Mouse (Mus musculus) CH12.LX (cell line): ENCODE data around the gene Sipa1l2. TPM values are rescaled to one million over a fixed set of nuclear protein-coding genes. Genes with fewer than 3 reads are reported as not detected.

ENCODE experiments used
- DNase-seq: peaks from one replicate; pipeline ENCODE4 v3.0.0-alpha.2; 2013; ENCODE audit errors: extremely low read depth
- H3K27ac ChIP-seq: 2 replicates; pipeline ENCODE4 v1.5.1; 2012; ENCODE audit warnings: low read depth, mild to moderate bottlenecking, control low read depth, moderate library complexity; ENCODE audit not compliant: insufficient read depth
- H3K27me3 ChIP-seq: replicated peaks from 2 replicates; pipeline ENCODE3; 2012; ENCODE audit warnings: inconsistent platforms
- H3K36me3 ChIP-seq, 2 experiments: replicated peaks in 1 of 2; 2 replicates each; pipeline versions ENCODE3 to v1.6.1; 2012; ENCODE audit warnings: inconsistent platforms in 1 of 2, low read length in 1 of 2, mild to moderate bottlenecking in 1 of 2, mixed read lengths in 1 of 2, moderate library complexity in 1 of 2; ENCODE audit not compliant: control insufficient read depth in 1 of 2, insufficient read depth in 1 of 2
- H3K4me1 ChIP-seq, 2 experiments: 2 replicates each; pipeline ENCODE4 v1.6.1; 2012; ENCODE audit warnings: inconsistent platforms in 1 of 2, moderate library complexity in 1 of 2; ENCODE audit not compliant: insufficient read depth in 2 of 2, control insufficient read depth in 1 of 2
- H3K4me2 ChIP-seq: 2 replicates; pipeline ENCODE4 v1.6.1; 2012; ENCODE audit warnings: low read depth, mild to moderate bottlenecking, control low read depth; ENCODE audit not compliant: poor library complexity, insufficient read depth, severe bottlenecking
- H3K4me3 ChIP-seq, 3 experiments: fragments of 150-350 bp in 1 of 3; sonication (generic) in 1 of 3; replicated peaks in 1 of 3; 2 replicates each; pipeline versions ENCODE3 to v1.5.1; 2011 to 2012; ENCODE audit warnings: low read depth in 2 of 3, low read length in 2 of 3, mild to moderate bottlenecking in 2 of 3, moderate library complexity in 2 of 3, control low read depth in 1 of 3, improper control_type of control experiment in 1 of 3, inconsistent platforms in 1 of 3, mixed read lengths in 1 of 3; ENCODE audit not compliant: poor library complexity in 1 of 3
- H3K79me2 ChIP-seq: replicated peaks from 2 replicates; pipeline ENCODE4 v1.6.1; 2012; ENCODE audit warnings: mild to moderate bottlenecking, moderate library complexity; ENCODE audit not compliant: control insufficient read depth, poor library complexity, insufficient read depth, severe bottlenecking; ENCODE audit errors: extremely low read depth
- H3K9ac ChIP-seq: 2 replicates; pipeline ENCODE4 v1.6.1; 2012; ENCODE audit warnings: low read depth, mild to moderate bottlenecking, control low read depth, moderate library complexity; ENCODE audit not compliant: insufficient read depth
- H3K9me3 ChIP-seq: replicated peaks from 2 replicates; pipeline ENCODE3; 2012; ENCODE audit warnings: low read length, inconsistent platforms, mixed read lengths
- BHLHE40 ChIP-seq: IDR thresholded peaks from 2 replicates; pipeline ENCODE4 v1.6.1; 2011; ENCODE audit warnings: mild to moderate bottlenecking, low read depth, low read length, improper control_type of control experiment
- CHD1 ChIP-seq: IDR thresholded peaks from 2 replicates; pipeline ENCODE4 v1.6.1; 2012; ENCODE audit warnings: low read depth, low read length, improper control_type of control experiment, inconsistent platforms
- CHD2 ChIP-seq: IDR thresholded peaks from 2 replicates; pipeline ENCODE4 v1.6.1; 2011; ENCODE audit warnings: low read length, improper control_type of control experiment
- CTCF ChIP-seq, 2 experiments: IDR thresholded peaks in 1 of 2; conservative IDR thresholded peaks in 1 of 2; 2 replicates each; pipeline ENCODE4 v1.5.1; 2011 to 2012; ENCODE audit warnings: low read depth in 2 of 2, low read length in 2 of 2, improper control_type of control experiment in 1 of 2, inconsistent platforms in 1 of 2, mild to moderate bottlenecking in 1 of 2, moderate library complexity in 1 of 2
- ELF1 ChIP-seq: IDR thresholded peaks from 2 replicates; pipeline ENCODE4 v1.6.1; 2014; ENCODE audit warnings: low read depth, mild to moderate bottlenecking, inconsistent platforms, low read length, improper control_type of control experiment
- ETS1 ChIP-seq: conservative IDR thresholded peaks from 2 replicates; pipeline ENCODE4 v1.6.1; 2012; ENCODE audit warnings: low read depth, mild to moderate bottlenecking, inconsistent platforms, low read length, improper control_type of control experiment, moderate library complexity
- IRF4 ChIP-seq: IDR thresholded peaks from 2 replicates; pipeline ENCODE4 v1.6.1; 2014; ENCODE audit warnings: low read depth, mild to moderate bottlenecking, inconsistent platforms, low read length, improper control_type of control experiment
- JUN ChIP-seq: IDR thresholded peaks from 2 replicates; pipeline ENCODE4 v1.6.1; 2011; ENCODE audit warnings: low read depth, mild to moderate bottlenecking, low read length, improper control_type of control experiment, moderate library complexity; ENCODE audit not compliant: insufficient read depth
- KAT2A ChIP-seq: IDR thresholded peaks from 2 replicates; pipeline ENCODE4 v1.6.1; 2012; ENCODE audit warnings: low read length, improper control_type of control experiment, inconsistent platforms; ENCODE audit not compliant: insufficient replicate concordance
- MAFK ChIP-seq: IDR thresholded peaks from 2 replicates; pipeline ENCODE4 v1.6.1; 2011; ENCODE audit warnings: low read length, improper control_type of control experiment; ENCODE audit not compliant: insufficient replicate concordance
- MAZ ChIP-seq: IDR thresholded peaks from 2 replicates; pipeline ENCODE4 v1.6.1; 2012; ENCODE audit warnings: low read depth, mild to moderate bottlenecking, inconsistent platforms, low read length, improper control_type of control experiment, moderate library complexity
- MEF2A ChIP-seq: IDR thresholded peaks from 2 replicates; pipeline ENCODE4 v1.6.1; 2014; ENCODE audit warnings: low read depth, mild to moderate bottlenecking, inconsistent platforms, low read length, improper control_type of control experiment, borderline replicate concordance
- NRF1 ChIP-seq: IDR thresholded peaks from 2 replicates; pipeline ENCODE4 v1.6.1; 2014; ENCODE audit warnings: low read depth, mild to moderate bottlenecking, inconsistent platforms, low read length, improper control_type of control experiment, moderate library complexity
- PAX5 ChIP-seq: IDR thresholded peaks from 2 replicates; pipeline ENCODE4 v1.6.1; 2012; ENCODE audit warnings: low read length, inconsistent platforms, mixed read lengths
- POLR2A ChIP-seq: IDR thresholded peaks from 2 replicates; pipeline ENCODE4 v1.6.1; 2011; ENCODE audit warnings: low read depth, mild to moderate bottlenecking, improper control_type of control experiment, low read length
- POLR2AphosphoS2 ChIP-seq: IDR thresholded peaks from 2 replicates; pipeline ENCODE4 v1.6.1; 2011; ENCODE audit warnings: low read depth, low read length, improper control_type of control experiment
- RCOR1 ChIP-seq: conservative IDR thresholded peaks from 2 replicates; pipeline ENCODE4 v1.6.1; 2012; ENCODE audit warnings: low read depth, mild to moderate bottlenecking, inconsistent platforms, low read length, improper control_type of control experiment
- SMC3 ChIP-seq: IDR thresholded peaks from 2 replicates; pipeline ENCODE4 v1.6.1; 2011; ENCODE audit warnings: low read depth, low read length, improper control_type of control experiment
- TBP ChIP-seq: conservative IDR thresholded peaks from 2 replicates; pipeline ENCODE4 v1.6.1; 2011; ENCODE audit warnings: low read depth, low read length, improper control_type of control experiment
- TCF12 ChIP-seq: IDR thresholded peaks from 2 replicates; pipeline ENCODE4 v1.6.1; 2014; ENCODE audit warnings: low read depth, mild to moderate bottlenecking, inconsistent platforms, low read length, improper control_type of control experiment
- UBTF ChIP-seq: IDR thresholded peaks from 2 replicates; pipeline ENCODE4 v1.6.1; 2012; ENCODE audit warnings: low read depth, mild to moderate bottlenecking, inconsistent platforms, low read length, improper control_type of control experiment, moderate library complexity
- USF1 ChIP-seq: IDR thresholded peaks from 2 replicates; pipeline ENCODE4 v1.6.1; 2014; ENCODE audit warnings: low read depth, mild to moderate bottlenecking, inconsistent platforms, low read length, improper control_type of control experiment
- ZC3H11A ChIP-seq: IDR thresholded peaks from 2 replicates; pipeline ENCODE4 v1.6.1; 2012; ENCODE audit warnings: low read depth, mild to moderate bottlenecking, inconsistent platforms, low read length, improper control_type of control experiment
- ZMIZ1 ChIP-seq: IDR thresholded peaks from 2 replicates; pipeline ENCODE4 v1.6.1; 2012; ENCODE audit warnings: low read depth, mild to moderate bottlenecking, inconsistent platforms, low read length, improper control_type of control experiment
- dilution Hi-C: fragments of 300-500 bp; cut with MboI; formaldehyde crosslinking; loops from 2 replicates; pipeline ENCODE4 v1.14.3; 2020; ENCODE audit warnings: low sequenced_read_pairs; ENCODE audit not compliant: extremely low pct_unique_long_range_greater_than_20kb, extremely low pct_ligation_motif_present
- in situ Hi-C: fragments of 300-500 bp; cut with MboI; formaldehyde crosslinking; loops from 3 replicates; pipeline ENCODE4 v1.14.3; 2019; ENCODE audit warnings: low sequenced_read_pairs, low pct_ligation_motif_present, low pct_unique_long_range_greater_than_20kb, mixed read lengths
- polyA plus RNA-seq: library from polyadenylated mRNA; unstranded; fragments of >175 nt; gene quantifications from 2 replicates; pipeline ENCODE4 v1.2.1, GENCODE M21; 2012; ENCODE audit warnings: low read depth; ENCODE audit not compliant: insufficient read length
- total RNA-seq, 2 experiments: library from RNA; depleted of rRNA; stranded (reverse); fragments of 300-350 nt in 1 of 2; fragments of >200 nt in 1 of 2; gene quantifications; 2 replicates each; pipeline ENCODE4 v1.2.3; 2012 to 2014

The Sipa1l2 gene
- total and polyA plus RNA-seq, 3 experiments, result 2.0 to 5.6 (median 2.7) TPM

DNA sequence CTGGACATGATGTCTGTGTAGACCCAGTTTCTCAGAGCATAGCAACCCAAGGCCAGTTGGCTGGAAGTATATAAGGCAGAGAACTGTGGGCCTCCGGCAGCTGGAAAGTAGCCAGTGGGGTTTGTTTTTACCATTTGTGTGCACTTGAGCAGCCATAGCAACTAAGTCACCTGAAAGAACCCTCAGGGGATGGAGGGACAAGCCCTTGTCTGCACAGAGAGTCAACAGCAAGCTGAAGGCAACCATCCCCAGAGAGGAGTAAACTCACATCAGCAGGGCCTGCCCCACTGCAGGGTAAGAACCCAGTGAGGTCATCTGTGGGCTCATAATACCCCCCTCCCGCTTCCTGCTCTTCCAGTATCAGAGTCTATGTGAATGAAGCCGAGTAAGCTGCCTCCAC lies 14.7 kb upstream of the Sipa1l2 start:
- peak; percentile 82 for DNase-seq
- no peak overlapping the region for H3K27ac ChIP-seq
- no peak overlapping the region; the same call in 1 of the 2 replicates for H3K4me2 ChIP-seq
- no peaks in the 10 kb centered on the region for H3K79me2 ChIP-seq
- TF ChIP-seq NRF1, result 0 out of 2 replicates have a peak, but pooled peaks have one; percentile 16
- TF ChIP-seq CHD2, result no peak
- TF ChIP-seq MEF2A, result 0 out of 2 replicates have a peak, but pooled peaks have one; percentile 34
- TF ChIP-seq KAT2A, result no peak
- TF ChIP-seq CHD1, result no peak
- TF ChIP-seq ZC3H11A, result no peak
- TF ChIP-seq ELF1, result peak; percentile 46
- TF ChIP-seq RCOR1, result no peak
- TF ChIP-seq UBTF, result peak; percentile 79; the same call in 1 of the 2 replicates
- TF ChIP-seq JUN, result peak; percentile 7; the same call in 1 of the 2 replicates
- no peak for TF ChIP-seq PAX5
- no peak for TF ChIP-seq MAFK
- peak; percentile 66 for TF ChIP-seq TBP
- TF ChIP-seq POLR2A, result no peak
- TF ChIP-seq BHLHE40, result peak; percentile 59
- TF ChIP-seq ZMIZ1, result no peak
- TF ChIP-seq MAZ, result 0 out of 2 replicates have a peak, but pooled peaks have one; percentile 45
- TF ChIP-seq SMC3, result no peak
- no peak for TF ChIP-seq CTCF (conservative IDR thresholded peaks at IDR 0.05 in 1 of 2, IDR thresholded peaks at IDR 0.05 in 1 of 2; ENCODE audit: low read depth in 2 of 2, low read length in 2 of 2)
- peak; percentile 48; the same call in 1 of the 2 replicates for TF ChIP-seq IRF4
- no peak for TF ChIP-seq USF1
- TF ChIP-seq ETS1, result peak; percentile 70
- no peak for TF ChIP-seq POLR2AphosphoS2
- peak; percentile 45; the same call in 1 of the 2 replicates for TF ChIP-seq TCF12
- H3K36me3 ChIP-seq, result no peaks in the 10 kb centered on the region
- no peak overlapping the region for H3K9ac ChIP-seq
- no peaks in the 10 kb centered on the region for H3K27me3 ChIP-seq
- H3K4me3 ChIP-seq, result no peak overlapping the region
- in situ Hi-C loops, result loop anchor here (10.0 kb wide), 2 partner anchors 61 to 281 kb away; no protein-coding TSS in a partner anchor
- no peaks in the 10 kb centered on the region for H3K9me3 ChIP-seq
- dilution Hi-C loops, result no loop called here
- H3K4me1 ChIP-seq, result peaks cover 12 to 31% of the 10 kb centered on the region in 2 experiments
